Comparison of ENCODE assay signal across 27 mouse cellular contexts in the genomic region with DNA sequence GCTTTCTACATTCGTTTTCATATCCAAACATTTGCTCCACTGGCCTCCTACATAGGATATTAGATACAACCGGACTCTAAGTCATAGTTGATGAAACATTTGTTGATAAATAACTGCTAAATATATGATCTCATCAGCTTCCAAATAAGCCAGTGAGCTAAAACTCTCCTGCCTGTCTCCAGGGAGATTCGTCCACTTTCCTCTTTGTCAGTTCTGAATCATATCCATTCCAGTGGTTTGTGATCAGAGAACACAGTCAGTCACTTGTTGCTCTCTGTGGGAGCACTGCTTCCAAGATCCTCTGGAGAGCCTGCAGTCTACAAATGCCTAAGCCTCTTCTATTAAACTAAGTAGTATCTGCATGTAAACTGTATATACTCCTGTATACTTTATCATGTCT. TPM values are rescaled to one million over a fixed set of nuclear protein-coding genes. Genes with fewer than 3 reads are reported as not detected.
A peak's percentile ranks its signal among the peaks of the same experiment; 100 is the strongest.
DNase-seq lines count a peak whose midpoint lies in the region; ATAC-seq lines count a peak whose summit lies in the region.
"Had no signal": no experiment of that assay in that cellular context is flagged by ENCODE, and none has a peak within 500 bp of the region (broad histone marks: within the 10 kb centered on the region; RNA-seq: fewer than 3 reads in every experiment).

No protein-coding gene starts in this region.

- H3K9ac ChIP-seq in intestine, embryonic 16.5 days (ENCODE audit: low read depth, low read length), result no peak overlapping the region
- H3K9ac ChIP-seq in midbrain, embryonic 16.5 days (ENCODE audit: low read depth, low read length), result no peak overlapping the region

- H3K9me3 ChIP-seq in intestine, embryonic 16.5 days (ENCODE audit: control insufficient read depth, low read length), result no peaks in the 10 kb centered on the region
- no peaks in the 10 kb centered on the region for H3K9me3 ChIP-seq in midbrain, embryonic 16.5 days (replicated peaks; ENCODE audit: control insufficient read depth, low read length, poor library complexity, severe bottlenecking)
- H3K9me3 ChIP-seq: G1E had no signal

- H3K4me1 ChIP-seq in intestine, embryonic 16.5 days (ENCODE audit: control insufficient read depth, insufficient read depth, low read length), result peaks cover 2% of the 10 kb centered on the region; the same call in 1 of the 2 replicates
- H3K4me1 ChIP-seq in midbrain, embryonic 16.5 days (ENCODE audit: control insufficient read depth, insufficient read depth, low read length), result no peaks in the 10 kb centered on the region

- peak; percentile 41 for DNase-seq in heart, adult 11 months
- DNase-seq in heart, adult 18-20 months, result no peak
- DNase-seq in 3T3-L1 (ENCODE audit: low read depth, low spot score), result peak; percentile 69
- DNase-seq in Muller cell, postnatal 12 days (ENCODE audit: inconsistent ontology term), result peak; percentile 17
- peak; percentile 79 for DNase-seq in NIH3T3 (ENCODE audit: low read depth)
- DNase-seq in thymus, postnatal 36 days, result no peak
- DNase-seq: adrenal gland, adult 2 months; adrenal gland, adult 8-10 months; adrenal gland, postnatal 10 days; adrenal gland, postnatal 14 days; adrenal gland, postnatal 25 days; adrenal gland, postnatal 36 days; B cell, adult 2 months; cerebellum, adult 11 months; cerebellum, adult 11-12 months; cerebellum, adult 18-20 months; cerebellum, adult 2 months; cerebellum, adult 8-10 months had no signal

- no peak overlapping the region for H3K4me2 ChIP-seq in intestine, embryonic 16.5 days (ENCODE audit: low read depth, low read length)
- H3K4me2 ChIP-seq in midbrain, embryonic 16.5 days (ENCODE audit: low read length), result no peak overlapping the region

- ATAC-seq in intestine, embryonic 16.5 days, result no peak
- ATAC-seq in midbrain, embryonic 16.5 days, result no peak
- ATAC-seq: activated CD4-positive, CD25-positive, alpha-beta regulatory T cell, adult 4 months; CD4-positive, CD25-positive, alpha-beta regulatory T cell, adult 4 months; Patski had no signal

- 85% methylated on average over 3 of the region's 3 CpGs for WGBS in intestine, embryonic 16.5 days
- 96% methylated on average over 3 of the region's 3 CpGs for WGBS in midbrain, embryonic 16.5 days

- no peak overlapping the region for H3K27ac ChIP-seq in intestine, embryonic 16.5 days (ENCODE audit: low read length)
- H3K27ac ChIP-seq in midbrain, embryonic 16.5 days (ENCODE audit: low read length), result no peak overlapping the region

- H3K36me3 ChIP-seq in intestine, embryonic 16.5 days (ENCODE audit: control insufficient read depth, insufficient read depth, low read length), result 0 out of 2 replicates have a peak, but pooled peaks cover 3% of the 10 kb centered on the region
- peaks cover 19% of the 10 kb centered on the region for H3K36me3 ChIP-seq in midbrain, embryonic 16.5 days (ENCODE audit: control insufficient read depth, insufficient read depth, low read length)

- no peak overlapping the region for H3K4me3 ChIP-seq in intestine, embryonic 16.5 days (ENCODE audit: low read length)
- no peak overlapping the region for H3K4me3 ChIP-seq in midbrain, embryonic 16.5 days (ENCODE audit: low read depth, low read length)

- no peaks in the 10 kb centered on the region for H3K27me3 ChIP-seq in intestine, embryonic 16.5 days (replicated peaks; ENCODE audit: control insufficient read depth, insufficient read depth, low read length)
- H3K27me3 ChIP-seq in midbrain, embryonic 16.5 days (ENCODE audit: control insufficient read depth, insufficient read depth, low read depth, low read length), result no peaks in the 10 kb centered on the region
- H3K27me3 ChIP-seq: CH12.LX, Patski had no signal

RNA-seq across cellular contexts. Expression of gene Erlin1, which starts 9.4 kb away (rescaled TPM):
- total RNA-seq in heart, adult 18-20 months (2021), result 10 to 100 TPM in 1 of 2 experiments, 1 to 10 TPM in 1; 9.1 to 11.2 TPM
- 43.9 and 45.3 TPM in 2 replicates for polyA plus RNA-seq in intestine, embryonic 16.5 days (2015; fragmentation: Nextera tagmentation; extraction: Ambion mirVana)
- polyA plus RNA-seq in midbrain, embryonic 16.5 days (2015; fragmentation: Nextera tagmentation; extraction: Ambion mirVana), result 23.7 and 24.4 TPM in 2 replicates

RNA-seq across cellular contexts. Expression of gene Cyp2c23, which starts 31.2 kb away (rescaled TPM):
- total RNA-seq in heart, adult 18-20 months (2021), result under 1 TPM in 1 of 2 experiments, not detected in 1; 0.15 TPM
- polyA plus RNA-seq in intestine, embryonic 16.5 days (2015; fragmentation: Nextera tagmentation; extraction: Ambion mirVana), result 5.9 and 9.0 TPM in 2 replicates
- not detected in 2 replicates for polyA plus RNA-seq in midbrain, embryonic 16.5 days (2015; fragmentation: Nextera tagmentation; extraction: Ambion mirVana)
- total RNA-seq: MEL had no signal
- polyA plus RNA-seq: activated CD4-positive, CD25-positive, alpha-beta regulatory T cell, adult 4 months; C2C12; CD4-positive, CD25-positive, alpha-beta regulatory T cell, adult 4 months; cerebellum, adult 2 months; G1E had no signal

RNA-seq across cellular contexts. Expression of gene Chuk, which starts 47.1 kb away (rescaled TPM):
- total RNA-seq in heart, adult 18-20 months (2021), result 10 to 100 TPM; 25.8 to 28.0 TPM
- 40.0 and 40.2 TPM in 2 replicates for polyA plus RNA-seq in intestine, embryonic 16.5 days (2015; fragmentation: Nextera tagmentation; extraction: Ambion mirVana)
- polyA plus RNA-seq in midbrain, embryonic 16.5 days (2015; fragmentation: Nextera tagmentation; extraction: Ambion mirVana), result 65.7 and 65.8 TPM in 2 replicates

Comparison
In these comparisons a context has a peak if more than half of its experiments do, and no peak if none do; other contexts are left out.
1. DNase-seq: peak in heart, adult 11 months (single experiment), 3T3-L1 (single experiment), Muller cell, postnatal 12 days (single experiment) and NIH3T3 (single experiment); none in heart, adult 18-20 months (0 of 2) and thymus, postnatal 36 days (0 of 2).